Mouse (Mus musculus) heart, postnatal 0 days (tissue): Measurements from ENCODE around the gene Atf1. TPM values are rescaled to one million over a fixed set of nuclear protein-coding genes. Genes with fewer than 3 reads are reported as not detected.

Source experiments
- ATAC-seq: fragments of 200-750 bp; cut with Nextera tagmentation; 2 replicates; pipeline ENCODE4 v1.8.0; 2017; ENCODE audit warnings: low read depth, moderate number of reproducible peaks, moderate library complexity; ENCODE audit not compliant: insufficient read depth
- DNase-seq: peaks from one replicate; pipeline ENCODE4 v3.0.0-alpha.2; 2016; ENCODE audit warnings: low spot score
- H3K27ac ChIP-seq: fragments of 300-500 bp; sonication (generic); 2 replicates; pipeline ENCODE4 v1.5.1; 2014; ENCODE audit warnings: low read depth, mild to moderate bottlenecking
- H3K27me3 ChIP-seq: fragments of 300-500 bp; sonication (generic); 2 replicates; pipeline ENCODE4 v1.6.1; 2014; ENCODE audit warnings: low read length, mixed read lengths; ENCODE audit not compliant: control insufficient read depth, insufficient read depth
- H3K36me3 ChIP-seq: fragments of 300-500 bp; sonication (generic); replicated peaks from 2 replicates; pipeline ENCODE4 v1.6.1; 2014; ENCODE audit warnings: low read length, mixed read lengths; ENCODE audit not compliant: control insufficient read depth, insufficient read depth
- H3K4me1 ChIP-seq: fragments of 300-500 bp; sonication (generic); 2 replicates; pipeline ENCODE4 v1.6.1; 2014; ENCODE audit warnings: antibody characterized with exemption; ENCODE audit not compliant: control insufficient read depth, insufficient read depth
- H3K4me2 ChIP-seq: fragments of 300-500 bp; sonication (generic); 2 replicates; pipeline ENCODE4 v1.6.1; 2014; ENCODE audit warnings: low read depth, mild to moderate bottlenecking, low read length, moderate library complexity
- H3K4me3 ChIP-seq: fragments of 300-500 bp; sonication (generic); 2 replicates; pipeline ENCODE4 v1.5.1; 2014; ENCODE audit warnings: low read depth, low read length
- H3K9ac ChIP-seq: fragments of 300-500 bp; sonication (generic); replicated peaks from 2 replicates; pipeline ENCODE4 v1.6.1; 2014; ENCODE audit warnings: low read depth, low read length, mixed read lengths
- H3K9me3 ChIP-seq: fragments of 300-500 bp; sonication (generic); replicated peaks from 2 replicates; pipeline ENCODE4 v1.6.1; 2016; ENCODE audit warnings: low read length; ENCODE audit not compliant: control insufficient read depth
- CTCF ChIP-seq: IDR thresholded peaks from 2 replicates; pipeline ENCODE4 v1.5.1; 2016; ENCODE audit warnings: antibody characterized with exemption, control low read depth, low read depth
- EP300 ChIP-seq: IDR thresholded peaks from 2 replicates; pipeline ENCODE4 v1.6.1; 2016; ENCODE audit warnings: antibody characterized with exemption, low read depth
- WGBS: fragments of 180-500 bp; shearing (Covaris S2); extraction: QIAGEN DNeasy Blood & Tissue Kit; methylation state at CpG from one replicate; pipeline ENCODE4 v1.1.7; 2014; 5-methylcytosine and 5-hydroxymethylcytosine counted together
- polyA plus RNA-seq: library from polyadenylated mRNA; unstranded; fragments of >200 nt; fragmentation: Nextera tagmentation; extraction: Ambion mirVana; gene quantifications from 2 replicates; pipeline ENCODE4 v1.2.1, GENCODE M21; 2015
- total RNA-seq: library from RNA; depleted of rRNA; stranded (reverse); fragments of >200 nt; gene quantifications from 2 replicates; pipeline ENCODE4 v1.2.3, GENCODE M21; 2014; ENCODE audit warnings: low replicate concordance

Gene Atf1
- total and polyA plus RNA-seq, 2 experiments from 2014 or later: 33.9 to 51.4 TPM

DNA sequence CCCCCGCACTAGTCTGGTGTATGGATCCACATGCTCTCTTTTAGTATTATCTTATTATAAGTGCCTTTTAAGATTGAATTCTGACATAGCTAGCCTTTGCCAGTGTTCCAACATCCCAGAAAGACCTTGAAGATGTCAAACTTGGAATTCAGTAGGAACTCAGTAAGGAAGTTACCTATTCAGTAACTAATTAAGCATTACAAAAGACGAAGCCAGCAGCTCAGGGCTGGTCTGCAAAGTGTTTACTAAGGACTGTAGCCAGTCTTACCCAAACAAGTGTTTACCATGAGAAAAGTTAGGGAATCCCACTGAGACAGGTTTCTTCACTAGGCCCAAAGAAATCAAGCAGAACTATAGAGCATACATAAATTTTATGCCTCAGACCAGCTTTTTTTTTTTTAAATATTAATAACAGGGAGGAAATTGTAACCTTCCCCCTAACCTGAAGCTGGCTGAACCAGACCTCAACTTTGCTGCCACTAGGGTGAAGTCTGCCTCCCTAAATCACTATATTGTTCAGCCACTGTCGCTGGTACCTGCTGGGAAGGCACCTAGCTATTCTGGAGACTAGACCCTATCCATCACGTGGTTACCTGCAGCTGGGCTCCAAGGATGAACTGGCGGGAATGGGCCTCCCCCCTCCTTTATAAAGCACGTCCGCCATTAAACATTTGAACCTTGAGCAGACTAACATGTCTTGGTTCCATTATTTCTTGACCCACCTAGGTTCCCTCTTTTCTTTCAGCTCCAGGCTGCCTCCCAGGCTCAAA is 47.4 kb downstream of the Atf1 start:
- Histone ChIP-seq H3K9ac (no peak overlapping the region), H3K36me3 (no peaks in the 10 kb centered on the region), H3K27me3 (no peaks in the 10 kb centered on the region), H3K27ac (no peak overlapping the region), H3K4me1 (no peaks in the 10 kb centered on the region), H3K9me3 (no peaks in the 10 kb centered on the region), H3K4me3 (no peak overlapping the region), H3K4me2 (no peak overlapping the region)
- WGBS: 79% methylated on average over 7 of the region's 7 CpGs
- DNase-seq (no peak), ATAC-seq (no peak)
- TF ChIP-seq CTCF (no peak), EP300 (no peak)

GRCm38 (mm10) chr15:100276403-100276802 is 48.8 kb downstream of the Atf1 start:
- Histone ChIP-seq H3K27me3 (no peaks in the 10 kb centered on the region), H3K4me1 (no peaks in the 10 kb centered on the region), H3K4me2 (no peak overlapping the region), H3K9ac (no peak overlapping the region), H3K36me3 (no peaks in the 10 kb centered on the region), H3K9me3 (no peaks in the 10 kb centered on the region), H3K27ac (no peak overlapping the region), H3K4me3 (no peak overlapping the region)
- ATAC-seq: no peak
- TF ChIP-seq EP300 (no peak), CTCF (no peak)
- no peak for DNase-seq
- 93% methylated on average over 4 of the region's 4 CpGs for WGBS

DNA sequence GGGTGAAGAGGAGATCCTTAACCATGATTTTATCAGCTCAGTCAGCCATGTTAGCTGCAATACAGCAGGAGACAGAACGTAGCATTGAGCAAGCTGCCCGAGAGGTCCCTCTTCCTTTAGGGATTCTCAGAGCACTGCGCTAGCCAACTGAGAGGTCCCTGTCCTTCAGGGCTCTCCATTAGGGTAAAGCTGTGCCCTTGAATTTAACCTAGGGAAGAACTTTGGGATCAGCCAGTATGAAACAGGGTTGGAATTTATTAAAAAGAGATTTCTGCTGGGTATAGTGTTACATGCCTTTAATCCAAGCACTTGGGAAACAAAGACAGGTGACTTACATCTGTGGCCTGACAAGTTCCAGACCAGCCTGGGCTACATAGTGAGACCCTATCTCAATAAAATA is 50.0 kb downstream of the Atf1 start:
- Histone ChIP-seq H3K36me3 (no peaks in the 10 kb centered on the region), H3K4me1 (no peaks in the 10 kb centered on the region), H3K27ac (no peak overlapping the region), H3K4me2 (no peak overlapping the region), H3K27me3 (no peaks in the 10 kb centered on the region), H3K4me3 (no peak overlapping the region), H3K9me3 (no peaks in the 10 kb centered on the region), H3K9ac (no peak overlapping the region)
- WGBS: 85% methylated on average over 3 of the region's 3 CpGs
- no peak for DNase-seq
- TF ChIP-seq CTCF (no peak), EP300 (no peak)
- ATAC-seq: no peak

DNA sequence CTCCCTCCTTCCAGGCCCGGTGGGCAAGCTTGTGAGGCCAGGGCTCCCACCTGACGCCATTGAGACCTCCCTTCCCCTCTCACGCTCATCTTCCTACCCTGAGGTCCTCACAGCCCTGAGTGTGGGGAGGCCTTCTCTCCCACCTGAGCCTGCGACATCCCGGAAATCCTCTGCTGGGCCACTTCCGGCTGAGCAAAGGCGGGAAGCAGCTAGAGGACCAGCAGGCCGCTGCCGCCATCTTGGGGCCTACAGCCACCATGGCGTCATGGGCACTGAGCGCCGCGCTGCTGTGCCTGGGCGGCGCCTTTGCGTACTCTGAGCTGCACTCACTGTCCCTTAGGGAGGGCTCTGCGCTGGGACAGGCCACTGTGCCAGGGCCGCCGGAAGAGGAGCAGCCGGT is 53.0 kb downstream of the Atf1 start, which contains the start of gene Tmprss12:
Gene Tmprss12 (plus strand): TSS at position 212 of the 400 bp plus-strand sequence.
- no peak for DNase-seq
- Histone ChIP-seq H3K9ac (no peak within 1 kb of the TSS), H3K27ac (no peak within 1 kb of the TSS), H3K4me1 (no peaks in the 10 kb centered on the region), H3K9me3 (no peaks in the 10 kb centered on the region), H3K4me2 (no peak within 1 kb of the TSS), H3K27me3 (no peaks in the 10 kb centered on the region), H3K36me3 (no peaks in the 10 kb centered on the region), H3K4me3 (no peak within 1 kb of the TSS)
- 91% methylated on average over 20 of the region's 20 CpGs for WGBS
- TF ChIP-seq EP300 (no peak), CTCF (no peak)
- ATAC-seq: no peak

DNA sequence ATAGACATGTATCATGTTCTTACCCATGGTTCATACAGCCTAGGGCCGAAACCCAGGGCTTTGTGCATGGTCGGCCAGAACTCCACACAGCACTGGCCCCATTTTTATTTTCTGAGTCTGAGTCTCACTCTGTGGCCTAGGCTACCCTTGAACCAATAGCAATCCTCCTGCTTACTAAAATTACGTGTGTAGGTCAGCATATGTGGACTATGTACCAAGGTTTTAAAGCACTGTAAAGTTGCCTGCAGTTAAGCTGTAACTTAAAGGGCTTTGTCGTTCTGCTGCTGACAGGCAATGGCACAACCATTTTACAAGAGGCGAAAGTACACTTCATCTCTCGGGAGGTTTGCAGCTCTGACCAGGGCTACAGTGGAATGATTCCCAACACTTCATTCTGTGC is 61.4 kb downstream of the Atf1 start:
- Histone ChIP-seq H3K27me3 (no peaks in the 10 kb centered on the region), H3K27ac (no peak overlapping the region), H3K9me3 (no peaks in the 10 kb centered on the region), H3K36me3 (no peaks in the 10 kb centered on the region), H3K4me1 (no peaks in the 10 kb centered on the region), H3K9ac (no peak overlapping the region), H3K4me3 (no peak overlapping the region), H3K4me2 (no peak overlapping the region)
- 89% methylated on average over 6 of the region's 6 CpGs for WGBS
- DNase-seq (no peak), ATAC-seq (no peak)
- TF ChIP-seq EP300: no peak
- no peak for TF ChIP-seq CTCF

GRCm38 (mm10) chr15:100290858-100291257 is 63.2 kb downstream of the Atf1 start:
- TF ChIP-seq CTCF (no peak), EP300 (no peak)
- WGBS: 83% methylated on average over 5 of the region's 5 CpGs
- Histone ChIP-seq H3K36me3 (no peaks in the 10 kb centered on the region), H3K4me2 (no peak overlapping the region), H3K27ac (no peak overlapping the region), H3K9ac (no peak overlapping the region), H3K9me3 (no peaks in the 10 kb centered on the region), H3K4me3 (no peak overlapping the region), H3K27me3 (no peaks in the 10 kb centered on the region), H3K4me1 (no peaks in the 10 kb centered on the region)
- ATAC-seq: no peak
- no peak for DNase-seq
